Mouse (Mus musculus) MEL (cell line): Measurements from ENCODE around the gene Ndufv1. TPM values are rescaled to one million over a fixed set of nuclear protein-coding genes. Genes with fewer than 3 reads are reported as not detected.
"Not testable (repeated sequence)": the region's sequence is repeated elsewhere in the genome, so short reads cannot be mapped to it uniquely, and the experiment has no call there.

Experiments
- DNase-seq: peaks from one replicate; pipeline ENCODE4 v3.0.0; 2011; ENCODE audit warnings: low read depth, low spot score
- H3K27ac ChIP-seq: 2 replicates; pipeline ENCODE4 v1.5.1; 2012; ENCODE audit warnings: low read depth, mild to moderate bottlenecking, control low read depth, low read length, moderate library complexity; ENCODE audit not compliant: control insufficient read depth
- H3K27me3 ChIP-seq, 2 experiments: fragments of 150-350 bp in 1 of 2; sonication (generic) in 1 of 2; 2 replicates each; pipeline ENCODE4 v1.6.1; 2012; ENCODE audit warnings: low read length in 2 of 2, mild to moderate bottlenecking in 2 of 2, improper control_type of control experiment in 1 of 2, moderate library complexity in 1 of 2; ENCODE audit not compliant: insufficient read depth in 2 of 2, control insufficient read depth in 1 of 2
- H3K36me3 ChIP-seq, 2 experiments: 2 replicates each; pipeline ENCODE4 v1.6.1; 2012 to 2014; ENCODE audit warnings: low read length in 2 of 2, improper control_type of control experiment in 1 of 2, inconsistent platforms in 1 of 2, mild to moderate bottlenecking in 1 of 2; ENCODE audit not compliant: insufficient read depth in 2 of 2, control insufficient read depth in 1 of 2
- H3K4me1 ChIP-seq, 2 experiments: fragments of 150-350 bp in 1 of 2; sonication (generic) in 1 of 2; 2 replicates each; pipeline ENCODE4 v1.6.1; 2012; ENCODE audit warnings: low read length in 2 of 2, improper control_type of control experiment in 1 of 2, mild to moderate bottlenecking in 1 of 2; ENCODE audit not compliant: insufficient read depth in 2 of 2, control insufficient read depth in 1 of 2
- H3K4me3 ChIP-seq, 2 experiments: fragments of 150-350 bp in 1 of 2; sonication (generic) in 1 of 2; 2 replicates each; pipeline ENCODE4 v1.5.1; 2012; ENCODE audit warnings: low read depth in 2 of 2, low read length in 2 of 2, mild to moderate bottlenecking in 2 of 2, moderate library complexity in 2 of 2, control low read depth in 1 of 2, improper control_type of control experiment in 1 of 2; ENCODE audit not compliant: control insufficient read depth in 1 of 2, insufficient read depth in 1 of 2
- H3K79me2 ChIP-seq: 2 replicates; pipeline ENCODE4 v1.6.1; 2012; ENCODE audit warnings: mild to moderate bottlenecking, low read length, moderate library complexity; ENCODE audit not compliant: control insufficient read depth, poor library complexity, insufficient read depth
- H3K9ac ChIP-seq: 2 replicates; pipeline ENCODE4 v1.6.1; 2012; ENCODE audit warnings: low read depth, mild to moderate bottlenecking, control low read depth, low read length, moderate library complexity; ENCODE audit not compliant: control insufficient read depth, poor library complexity, severe bottlenecking
- H3K9me3 ChIP-seq: fragments of 150-350 bp; sonication (generic); replicated peaks from 2 replicates; pipeline ENCODE4 v1.6.1; 2012; ENCODE audit warnings: mild to moderate bottlenecking, low read length, improper control_type of control experiment, moderate library complexity; ENCODE audit not compliant: insufficient read depth
- CTCF ChIP-seq, 3 experiments: IDR thresholded peaks in 2 of 3; conservative IDR thresholded peaks in 1 of 3; 2 replicates each; pipeline ENCODE4 v1.5.1; 2011 to 2012; ENCODE audit warnings: low read length in 3 of 3, low read depth in 2 of 3, mild to moderate bottlenecking in 2 of 3, improper control_type of control experiment in 1 of 3, inconsistent platforms in 1 of 3, mixed read lengths in 1 of 3, moderate library complexity in 1 of 3; ENCODE audit not compliant: control insufficient read depth in 1 of 3, insufficient read depth in 1 of 3, poor library complexity in 1 of 3, severe bottlenecking in 1 of 3
- EP300 ChIP-seq, 2 experiments: IDR thresholded peaks; 2 replicates each; pipeline ENCODE4 v1.6.1; 2011; ENCODE audit warnings: improper control_type of control experiment in 2 of 2, low read length in 2 of 2, low read depth in 1 of 2, mild to moderate bottlenecking in 1 of 2
- GABPA ChIP-seq: IDR thresholded peaks from 2 replicates; pipeline ENCODE4 v1.6.1; 2012; ENCODE audit warnings: low read depth, mild to moderate bottlenecking, inconsistent platforms, low read length, improper control_type of control experiment, moderate library complexity
- GATA1 ChIP-seq: IDR thresholded peaks from 2 replicates; pipeline ENCODE4 v1.6.1; 2011; ENCODE audit warnings: low read depth, low read length, improper control_type of control experiment
- MAX ChIP-seq: IDR thresholded peaks from 2 replicates; pipeline ENCODE4 v1.6.1; 2011; ENCODE audit warnings: low read length, improper control_type of control experiment
- MXI1 ChIP-seq: IDR thresholded peaks from 2 replicates; pipeline ENCODE4 v1.6.1; 2011; ENCODE audit warnings: mild to moderate bottlenecking, low read depth, low read length, improper control_type of control experiment
- MYB ChIP-seq: IDR thresholded peaks from 2 replicates; pipeline ENCODE4 v1.6.1; 2011; ENCODE audit warnings: mild to moderate bottlenecking, low read depth, low read length, improper control_type of control experiment
- NRF1 ChIP-seq: IDR thresholded peaks from 2 replicates; pipeline ENCODE4 v1.6.1; 2014; ENCODE audit warnings: low read depth, mild to moderate bottlenecking, inconsistent platforms, low read length, improper control_type of control experiment, moderate library complexity; ENCODE audit not compliant: poor library complexity, insufficient read depth, severe bottlenecking
- RAD21 ChIP-seq: IDR thresholded peaks from 2 replicates; pipeline ENCODE4 v1.6.1; 2011; ENCODE audit warnings: mild to moderate bottlenecking, low read depth, low read length, improper control_type of control experiment
- TBP ChIP-seq: IDR thresholded peaks from 2 replicates; pipeline ENCODE4 v1.8.0; 2011; ENCODE audit warnings: low read depth, low read length, improper control_type of control experiment
- UBTF ChIP-seq: IDR thresholded peaks from 2 replicates; pipeline ENCODE4 v1.6.1; 2012; ENCODE audit warnings: low read depth, mild to moderate bottlenecking, inconsistent platforms, low read length, improper control_type of control experiment, moderate library complexity, borderline replicate concordance; ENCODE audit not compliant: insufficient read depth
- polyA plus RNA-seq, 2 experiments: library from polyadenylated mRNA; stranded (reverse) in 1 of 2; unstranded in 1 of 2; fragments of >175 nt in 1 of 2; fragments of >200 nt in 1 of 2; gene quantifications; 2 replicates each; pipeline versions ENCODE4 v1.2.1 to v1.2.4; 2012; ENCODE audit warnings: low replicate concordance in 2 of 2, low read depth in 1 of 2; ENCODE audit not compliant: insufficient read length in 2 of 2, insufficient read depth in 1 of 2, missing spikeins in 1 of 2
- total RNA-seq: library from RNA; depleted of rRNA; stranded (reverse); fragments of 300-350 nt; gene quantifications from 2 replicates; pipeline ENCODE4 v1.2.3, GENCODE M21; 2012

Ndufv1 gene
- total and polyA plus RNA-seq, 3 experiments, result 218 to 267 TPM; not detected in 1

DNA sequence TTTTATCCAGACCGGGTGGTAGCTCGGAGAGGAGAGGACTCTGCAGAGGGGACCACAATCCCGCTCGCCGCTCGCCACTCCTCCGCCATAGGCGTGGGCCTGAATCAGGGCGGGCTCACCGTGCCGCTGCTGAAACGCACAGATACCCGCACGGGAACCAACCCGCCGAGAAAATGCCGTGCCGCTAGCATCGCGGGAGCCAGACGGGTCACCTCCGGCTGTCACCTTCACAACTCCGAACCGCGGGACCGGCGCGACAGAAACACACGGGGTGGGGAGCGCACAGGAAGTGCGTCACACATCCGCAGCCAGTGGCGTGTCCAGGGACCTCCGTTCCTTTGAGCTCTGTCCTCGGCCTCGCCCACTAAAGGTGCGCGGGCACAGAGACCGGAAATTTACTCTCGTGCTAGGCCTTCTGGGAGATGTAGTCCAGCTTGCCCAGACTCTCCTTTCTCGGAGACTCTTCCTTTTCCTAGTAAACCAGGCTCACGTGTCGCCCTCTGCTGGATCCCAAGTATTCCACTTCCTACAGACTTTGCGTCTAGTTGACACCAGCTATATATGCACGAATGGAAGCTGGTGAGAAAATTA is at the start of gene Ndufv1 (continued):
- TF ChIP-seq NRF1 (peak; percentile 82), MXI1 (peak; percentile 91), EP300 (IDR thresholded peaks at IDR 0.05; ENCODE audit: low read depth in 1 of 2, low read length in 2 of 2) (no peak)

DNA sequence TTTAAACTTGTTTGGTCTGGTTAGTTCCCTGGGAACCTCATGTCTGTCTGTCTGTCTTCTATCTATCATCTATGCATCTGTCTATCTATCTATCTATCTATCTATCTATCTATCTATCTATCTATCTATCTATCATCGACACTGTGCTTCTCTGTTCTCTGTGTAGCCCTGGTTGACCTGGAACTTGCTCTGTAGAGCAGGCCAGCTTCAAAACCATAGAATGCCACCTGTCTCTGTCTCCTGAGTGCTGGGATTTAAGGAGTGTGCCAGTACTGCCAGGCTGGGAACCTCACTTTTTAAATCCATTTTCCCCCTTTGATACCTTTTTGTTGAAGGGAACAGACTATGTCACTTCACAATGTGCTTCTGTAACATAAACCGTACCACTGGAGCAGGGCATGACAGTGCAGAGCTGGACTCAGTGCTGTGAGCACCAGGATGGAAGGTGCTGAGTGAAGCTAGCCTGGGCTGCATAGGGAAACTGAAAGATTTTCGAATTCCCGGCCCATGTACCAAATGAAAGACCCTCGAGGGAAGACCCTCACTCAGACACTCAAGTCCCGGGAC is 48.4 kb upstream of the Ndufv1 start:
- DNase-seq, result no peak
- Histone ChIP-seq H3K36me3 (peaks cover 0 to 2% of the 10 kb centered on the region in 2 experiments; a peak in 2 of 4 replicates), H3K27ac (no peak overlapping the region), H3K9ac (no peak overlapping the region), H3K9me3 (no peaks in the 10 kb centered on the region), H3K4me1 (peaks cover 3 to 10% of the 10 kb centered on the region in 2 experiments; a peak in 3 of 4 replicates), H3K27me3 (no peaks in the 10 kb centered on the region), H3K79me2 (no peaks in the 10 kb centered on the region), H3K4me3 (no peak overlapping the region)
- no peak for TF ChIP-seq MAX
- no peak for TF ChIP-seq RAD21
- no peak for TF ChIP-seq TBP
- TF ChIP-seq MYB, result no peak
- TF ChIP-seq UBTF, result no peak
- TF ChIP-seq GABPA, result no peak
- TF ChIP-seq GATA1, result peak; percentile 13; the same call in 1 of the 2 replicates

DNA sequence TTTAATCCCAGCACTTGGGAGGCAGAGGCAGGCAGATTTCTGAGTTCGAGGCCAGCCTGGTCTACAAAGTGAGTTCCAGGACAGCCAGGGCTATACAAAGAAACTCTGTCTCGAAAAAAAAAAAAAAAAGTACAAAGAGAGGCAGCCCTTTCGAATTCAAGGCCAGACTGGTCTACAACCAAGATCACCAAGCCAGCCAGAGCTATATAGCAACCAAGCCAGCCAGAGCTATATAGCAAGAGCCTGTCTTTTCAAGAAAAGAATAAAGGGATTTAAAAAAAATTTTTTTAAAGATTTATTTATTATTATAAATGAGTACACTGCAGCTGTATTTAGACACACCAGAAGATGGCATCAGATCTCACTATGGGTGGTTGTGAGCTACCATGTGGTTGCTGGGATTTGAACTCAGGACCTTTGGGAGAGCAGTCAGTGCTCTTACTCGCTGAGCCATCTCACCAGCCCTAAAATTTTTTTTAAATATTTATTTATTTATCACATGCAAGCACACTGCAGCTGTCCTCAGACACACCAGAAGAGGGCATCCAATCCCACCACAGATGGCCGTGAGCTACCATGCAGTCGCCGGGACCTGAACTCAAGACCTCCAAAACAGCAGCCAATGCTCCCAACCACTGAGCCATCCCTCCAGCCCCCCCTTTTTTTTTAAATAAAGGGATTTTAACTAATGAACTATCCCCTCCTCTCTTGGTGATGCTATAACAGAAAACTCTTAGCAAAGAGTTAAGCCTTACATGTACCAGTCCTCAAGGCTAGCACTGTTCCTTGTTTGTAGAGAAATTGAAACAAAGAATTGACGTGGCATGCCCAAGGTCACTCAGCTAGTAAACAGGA is 47.7 kb upstream of the Ndufv1 start:
- H3K36me3 ChIP-seq, H3K79me2 ChIP-seq, H3K27ac ChIP-seq, H3K9me3 ChIP-seq, H3K27me3 ChIP-seq, H3K9ac ChIP-seq, H3K4me3 ChIP-seq, DNase-seq: not testable (repeated sequence)
- peaks cover 3 to 10% of the 10 kb centered on the region in 2 experiments; a peak in 3 of 4 replicates for H3K4me1 ChIP-seq
- 0 out of 6 replicates have a peak, but pooled peaks of 1 of the 3 experiments have one; percentile 7 for TF ChIP-seq CTCF (IDR thresholded peaks at IDR 0.05 in 2 of 3, conservative IDR thresholded peaks at IDR 0.05 in 1 of 3; ENCODE audit: control insufficient read depth in 1 of 3, insufficient read depth in 1 of 3, low read depth in 2 of 3, low read length in 3 of 3, poor library complexity in 1 of 3, severe bottlenecking in 1 of 3)
